Mouse (Mus musculus): ENCODE data around the gene Defb19. TPM values are rescaled to one million over a fixed set of nuclear protein-coding genes. Genes with fewer than 3 reads are reported as not detected.
A peak's percentile ranks its signal among the peaks of the same experiment; 100 is the strongest.

The Defb19 gene
- not detected for total RNA-seq (2021)

- no peak for DNase-seq
- intact Hi-C loops (cut with DNase I), result loop anchor here (10.0 kb wide), 1 partner anchor 185 kb away; the partner anchor contains the start of gene Sox12
These were observed at the start of gene Defb19 for GRCm38 (mm10) chr2:152580107-152580506. Gene Defb19, minus strand, starts transcription at chr2:152580312.

GRCm38 (mm10) chr2:152629904-152630303 is 49.8 kb upstream of the Defb19 start:
- DNase-seq, result no peak
- intact Hi-C loops (cut with DNase I), result no loop called here

DNA sequence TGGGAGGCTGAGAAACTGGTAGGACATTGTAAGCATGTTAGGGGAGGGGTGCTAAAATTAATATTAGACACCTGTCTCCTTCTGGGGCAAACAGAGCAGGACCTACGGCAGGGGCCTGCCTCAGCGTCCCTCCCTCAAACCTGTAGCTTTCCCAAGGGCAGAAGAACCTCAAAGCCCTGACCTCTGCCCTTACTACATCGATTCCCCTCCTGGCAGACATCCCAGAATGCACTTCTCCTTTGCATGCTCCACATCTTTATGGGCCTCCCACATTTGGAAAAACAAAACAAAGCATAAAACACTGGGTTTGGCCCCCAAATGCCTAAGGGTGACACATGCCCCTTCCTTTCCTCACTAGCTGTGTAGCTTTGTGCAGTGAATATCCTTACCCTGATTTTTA is 49.1 kb upstream of the Defb19 start:
- no peak for DNase-seq
- intact Hi-C loops (cut with DNase I), result no loop called here

- intact Hi-C loops (cut with DNase I), result no loop called here
- DNase-seq, result no peak
These were observed 48.0 kb upstream of the Defb19 start for GRCm38 (mm10) chr2:152628066-152628465.

DNA sequence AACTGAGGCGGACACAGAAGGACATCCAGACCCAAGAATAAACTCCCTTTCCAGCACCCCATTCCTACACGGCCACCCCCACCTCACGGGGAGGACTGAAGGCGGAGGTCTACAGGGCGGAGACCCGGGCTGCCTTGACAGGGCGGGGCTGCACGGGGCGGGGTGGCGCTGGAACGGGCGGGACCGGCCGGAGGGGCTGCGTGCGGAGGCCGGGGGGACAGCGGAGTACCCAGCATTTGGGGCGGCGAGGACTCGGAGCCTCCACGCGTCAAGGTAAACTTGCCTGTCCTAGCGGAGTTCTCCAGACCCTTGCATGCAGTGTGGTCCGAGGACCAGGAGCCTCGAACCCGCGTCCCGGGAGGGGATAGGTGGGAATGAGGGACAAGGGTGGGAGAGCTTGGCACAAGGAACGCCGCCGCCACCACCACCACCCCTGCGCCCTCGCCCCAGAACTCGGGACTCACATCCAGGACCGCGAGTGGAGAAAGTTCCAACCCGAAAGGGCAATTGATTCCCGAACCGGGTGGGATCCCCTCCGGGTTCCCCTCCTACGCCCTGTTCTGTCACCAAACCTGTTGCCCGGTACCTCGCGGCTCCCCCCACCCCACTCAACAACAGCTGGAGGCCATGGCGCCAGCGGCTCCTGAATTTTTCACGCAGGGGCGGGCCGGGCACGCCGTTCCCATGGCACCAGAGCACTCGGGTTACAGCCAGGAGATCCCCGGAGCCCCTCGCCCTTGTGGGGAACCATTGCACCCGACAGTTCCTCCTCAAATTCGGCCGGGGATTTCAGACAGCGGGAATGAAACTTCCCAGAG is 46.9 kb upstream of the Defb19 start, which contains the start of gene Rem1:
Rem1 (plus strand) TSS at position 178 of the 818 bp plus-strand sequence.
- DNase-seq, result peak; percentile 48 to 58
- intact Hi-C loops (cut with DNase I), result no loop called here

- intact Hi-C loops (cut with DNase I), result no loop called here
- no peak for DNase-seq
These were observed 45.1 kb upstream of the Defb19 start for GRCm38 (mm10) chr2:152625256-152625655.

DNA sequence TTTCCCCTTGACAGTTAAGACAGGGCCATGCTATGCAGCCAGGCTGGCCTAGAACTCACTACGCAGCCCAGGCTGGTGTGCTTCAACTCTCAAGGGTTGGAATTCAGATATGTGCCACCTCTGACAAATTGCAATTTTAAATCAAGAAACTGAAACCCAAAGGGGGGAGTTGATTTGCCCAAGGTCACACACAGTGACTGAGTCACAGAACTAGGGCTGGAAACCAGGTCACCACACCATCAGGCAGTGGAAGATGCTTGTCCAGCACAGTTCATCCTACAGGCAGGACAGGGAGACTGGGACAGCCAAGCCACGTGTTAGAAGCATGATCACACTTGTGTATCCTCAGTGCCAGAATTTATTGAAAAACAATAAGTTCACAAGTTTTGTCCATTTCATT is 44.5 kb upstream of the Defb19 start:
- no peak for DNase-seq
- intact Hi-C loops (cut with DNase I), result no loop called here

GRCm38 (mm10) chr2:152622953-152623352 is 42.8 kb upstream of the Defb19 start, which contains the start of gene Defb25:
Gene Defb25, minus strand, starts transcription at chr2:152623053.
- intact Hi-C loops (cut with DNase I), result no loop called here
- no peak for DNase-seq

DNA sequence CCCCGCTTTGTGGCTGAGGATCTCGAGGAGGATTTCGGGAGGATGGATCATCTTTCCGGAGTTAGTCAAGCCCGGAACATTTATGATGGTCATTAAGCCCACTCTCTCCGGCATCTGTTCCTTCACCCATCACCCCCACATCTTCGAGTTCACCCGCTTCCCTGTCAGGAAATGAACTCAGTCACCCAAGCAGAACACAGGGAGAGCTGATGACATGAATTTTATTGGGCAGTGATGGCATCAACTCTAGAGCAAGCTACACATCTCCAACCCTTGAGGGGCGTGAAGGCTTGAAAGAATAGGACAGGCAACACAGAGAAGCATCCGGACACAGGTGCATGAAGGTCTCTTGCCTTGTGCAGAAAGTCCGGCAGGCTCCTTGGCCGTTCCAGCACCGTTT is 42.0 kb upstream of the Defb19 start:
- DNase-seq, result no peak
- intact Hi-C loops (cut with DNase I), result no loop called here

GRCm38 (mm10) chr2:152620367-152621134 is 40.4 kb upstream of the Defb19 start:
- intact Hi-C loops (cut with DNase I), result no loop called here

DNA sequence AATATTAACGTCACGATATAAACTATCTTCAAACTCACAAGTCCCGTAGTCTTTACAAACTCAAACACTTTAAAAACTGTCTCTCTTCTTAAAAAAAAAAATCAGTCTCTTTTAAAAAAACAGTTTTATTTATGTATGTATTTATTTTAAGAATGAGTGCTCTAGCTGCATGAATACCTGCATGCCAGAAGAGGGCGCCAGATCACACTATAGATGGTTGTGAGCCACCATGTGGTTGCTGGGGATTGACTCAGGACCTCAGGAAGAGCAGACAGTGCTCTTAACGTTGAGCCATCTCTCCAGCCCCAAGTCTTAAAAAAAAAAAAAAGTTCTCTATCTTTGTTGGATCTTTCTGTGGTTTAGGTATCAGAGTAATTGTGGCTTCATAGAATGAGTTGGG is 37.3 kb upstream of the Defb19 start:
- intact Hi-C loops (cut with DNase I), result loop anchor here (5.0 to 10.0 kb wide), 2 partner anchors 127 to 215 kb away; partner anchors contain the start of gene Bcl2l1
- DNase-seq, result no peak

More at GRCm38 (mm10) chr2:152620367-152621134, 40.4 kb upstream of the Defb19 start:
- no peak for DNase-seq

DNA sequence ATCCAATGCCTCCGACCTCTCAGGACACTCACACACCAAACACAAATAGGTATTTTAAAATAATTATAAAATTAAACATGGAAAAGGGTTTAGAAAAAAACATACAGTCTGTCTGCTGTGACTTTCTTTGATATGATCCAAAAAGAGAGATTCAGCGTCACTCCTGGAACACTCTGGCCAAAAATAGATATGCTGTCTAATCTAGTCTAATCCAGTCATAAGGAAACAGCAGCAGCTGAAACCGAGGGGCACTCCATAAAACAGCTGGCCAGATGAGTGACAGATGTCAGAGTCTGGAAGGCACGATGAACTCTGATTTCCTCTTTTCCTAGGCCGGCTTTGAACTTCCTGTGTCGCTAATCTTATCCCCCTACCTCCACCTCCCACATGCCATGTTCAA is 36.4 kb upstream of the Defb19 start:
- intact Hi-C loops (cut with DNase I), result loop anchor here (5.0 to 10.0 kb wide), 2 partner anchors 128 to 216 kb away; partner anchors contain the start of gene Bcl2l1
- DNase-seq, result no peak

DNA sequence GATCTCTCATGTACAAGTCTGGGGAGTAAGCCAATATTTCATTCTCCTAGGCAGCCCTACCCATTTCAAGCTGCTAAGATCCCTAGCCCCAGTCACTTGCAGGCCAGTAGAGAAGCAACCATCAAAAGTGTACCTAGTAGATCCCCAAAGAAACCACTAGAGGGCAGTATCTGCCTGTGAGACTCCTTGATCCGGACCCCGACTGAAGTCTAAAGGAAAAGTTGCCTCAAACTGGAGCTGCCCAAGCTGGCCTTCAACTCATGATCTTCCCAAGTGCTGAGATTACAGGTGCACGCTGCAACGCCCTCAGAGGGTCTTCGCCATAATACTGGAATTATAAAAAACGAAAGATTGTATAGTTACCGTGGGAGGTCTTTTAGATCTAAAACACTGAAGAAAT is 35.5 kb upstream of the Defb19 start:
- peak; percentile 50 to 51 for DNase-seq
- intact Hi-C loops (cut with DNase I), result loop anchor here (1.0 to 10.0 kb wide), 3 partner anchors 42 to 217 kb away; partner anchors contain the start of gene Bcl2l1

- DNase-seq, result no peak
- intact Hi-C loops (cut with DNase I), result loop anchor here (10.0 kb wide), 1 partner anchor 133 kb away; no protein-coding TSS in a partner anchor
These were observed 32.1 kb upstream of the Defb19 start for GRCm38 (mm10) chr2:152612193-152612592.

GRCm38 (mm10) chr2:152608719-152609118 is 28.6 kb upstream of the Defb19 start:
- no peak for DNase-seq
- intact Hi-C loops (cut with DNase I), result no loop called here

DNA sequence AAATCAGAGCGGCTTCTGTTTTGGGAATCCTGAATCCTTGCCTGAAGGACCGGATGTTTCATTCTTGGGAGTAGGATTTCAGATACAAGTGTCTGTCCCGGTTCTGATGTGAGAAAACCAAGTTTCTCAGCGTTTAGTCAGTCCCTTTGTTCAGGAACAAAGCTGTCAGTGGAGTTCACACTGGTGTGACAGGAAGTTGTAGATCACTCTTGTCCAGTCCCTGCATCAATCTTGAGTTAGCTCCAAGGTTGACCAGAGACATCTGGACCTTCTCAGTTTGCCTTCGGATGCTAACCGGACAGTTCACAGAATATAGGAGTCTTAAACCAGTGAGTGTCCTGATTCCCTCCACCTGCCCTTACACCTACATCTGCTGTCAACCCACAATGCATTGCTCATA is 27.6 kb upstream of the Defb19 start:
- intact Hi-C loops (cut with DNase I), result no loop called here

GRCm38 (mm10) chr2:152604057-152604456 is 23.9 kb upstream of the Defb19 start, which contains the start of gene Defb36:
Gene Defb36, plus strand, starts transcription at chr2:152604327.
- peak; percentile 23 to 53 for DNase-seq
- intact Hi-C loops (cut with DNase I), result no loop called here

More for the DNA sequence above, 27.6 kb upstream of the Defb19 start:
- DNase-seq, result no peak

DNA sequence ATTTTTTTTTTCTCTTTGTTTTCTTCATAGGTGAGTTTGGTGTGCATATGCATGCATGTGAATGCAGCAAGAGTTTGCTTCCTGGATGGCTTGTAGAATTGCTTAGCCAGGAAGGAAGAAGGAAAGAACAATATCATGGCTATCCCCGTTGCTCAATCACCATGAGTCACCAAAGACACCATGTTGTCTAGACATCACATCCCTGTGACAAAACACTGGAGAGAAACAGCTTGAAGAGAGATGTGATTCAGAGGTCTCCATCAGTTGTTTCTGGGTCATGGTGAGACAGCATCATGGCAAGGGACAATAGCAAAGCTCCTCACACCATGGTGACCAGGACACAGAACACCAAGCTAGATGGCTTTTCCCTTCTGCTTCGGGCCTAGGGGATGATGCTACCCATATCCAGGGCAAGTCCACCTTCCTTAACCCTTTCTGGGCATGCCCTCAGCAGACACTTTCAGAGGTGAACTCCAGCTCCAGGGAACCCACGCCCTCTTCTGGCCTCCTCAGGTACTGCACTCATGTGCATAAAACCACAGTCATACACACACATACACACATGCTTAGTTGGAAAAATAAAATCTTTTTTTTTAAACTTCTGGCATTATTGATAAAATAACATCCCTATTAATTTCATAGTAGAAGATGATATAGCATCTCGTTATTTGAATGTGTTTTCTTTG is 21.3 kb upstream of the Defb19 start:
- no peak for DNase-seq
- intact Hi-C loops (cut with DNase I), result loop anchor here (2.0 kb wide), 1 partner anchor 47 kb away; no protein-coding TSS in a partner anchor

GRCm38 (mm10) chr2:152600076-152600475 is 20.0 kb upstream of the Defb19 start:
- intact Hi-C loops (cut with DNase I), result loop anchor here (2.0 kb wide), 1 partner anchor 45 kb away; no protein-coding TSS in a partner anchor
- no peak for DNase-seq

DNA sequence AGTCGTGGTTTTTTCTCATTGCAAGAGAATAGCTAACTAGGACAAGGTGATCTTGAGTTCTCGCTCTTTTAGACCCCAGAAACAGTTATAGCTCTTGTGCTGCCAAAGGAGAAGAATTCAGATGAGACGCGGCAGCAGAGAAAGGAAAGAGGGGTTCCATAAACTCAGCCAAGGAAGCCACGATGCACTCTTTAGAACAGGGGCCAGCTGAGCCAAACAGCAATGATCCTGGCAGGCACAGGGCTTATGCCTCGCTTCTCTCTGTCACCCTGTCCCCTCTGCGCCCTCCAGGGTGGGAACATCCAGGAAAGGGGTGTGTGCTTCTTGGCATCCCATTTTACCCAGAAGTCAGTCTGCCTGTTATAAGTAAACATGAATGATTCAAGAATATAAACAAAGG is 19.2 kb upstream of the Defb19 start, which contains the start of gene Defb45:
Defb45 (minus strand) TSS at position 101 of the 400 bp plus-strand sequence.
- no peak for DNase-seq
- intact Hi-C loops (cut with DNase I), result no loop called here
